Mouse (Mus musculus) heart, adult 8-10 months (tissue): ENCODE data around the gene Abhd8. TPM values are rescaled to one million over a fixed set of nuclear protein-coding genes. Genes with fewer than 3 reads are reported as not detected.

Experiments used
- DNase-seq: peaks from one replicate; pipeline ENCODE4 v3.0.0; 2022; ENCODE audit warnings: low spot score
- total RNA-seq, 4 experiments: library from RNA; stranded (reverse); gene quantifications; 2 replicates each; pipeline ENCODE4 v1.2.4; 2022

The Abhd8 gene
- 10 to 100 TPM; 21.4 to 29.6 (median 24.8) TPM for total RNA-seq

DNA sequence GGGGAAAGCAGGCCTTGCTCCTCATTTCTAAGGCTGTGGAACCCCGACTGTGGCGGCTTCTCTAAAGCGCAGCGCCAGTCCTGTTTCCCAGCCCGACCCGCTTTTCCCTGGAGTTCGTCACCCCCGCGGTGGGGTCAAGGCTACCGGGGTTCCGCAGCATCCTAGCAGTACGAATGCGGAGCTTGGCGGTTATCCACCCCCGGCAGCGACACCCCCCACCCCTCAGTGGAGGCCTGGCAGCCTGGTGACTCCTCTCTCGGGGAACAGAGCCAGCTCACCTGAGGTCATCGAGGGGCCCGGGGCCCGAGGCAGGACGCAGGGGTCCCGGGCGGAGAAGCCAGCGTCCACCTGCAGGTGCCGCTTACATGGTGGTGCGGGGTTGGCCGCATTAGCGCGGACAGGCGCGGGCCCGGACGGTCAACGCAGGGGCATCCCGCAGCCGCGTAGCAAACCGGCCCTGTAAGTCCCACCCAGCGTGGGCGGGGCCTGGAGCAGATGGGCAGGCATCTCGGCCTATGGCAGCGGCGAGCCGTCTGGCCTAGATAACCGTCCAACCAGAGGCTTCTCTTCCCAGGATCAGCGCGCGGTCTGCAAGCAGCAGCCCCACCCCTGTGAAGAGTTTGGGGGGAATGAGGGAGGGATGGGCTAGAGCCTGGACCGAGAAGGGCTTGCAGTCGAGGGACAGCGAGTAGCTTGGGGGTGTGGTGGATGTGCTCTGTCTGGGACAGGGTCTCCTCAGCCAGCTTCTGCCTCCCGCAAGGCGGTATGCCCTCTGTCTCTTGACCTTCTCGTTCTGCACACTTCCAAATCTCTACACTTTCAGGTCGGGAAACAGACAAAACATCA is at the start of gene Abhd8:
Gene Abhd8 (minus strand): TSS at position 468 of the 846 bp plus-strand sequence.
- DNase-seq: peak; percentile 97

GRCm38 (mm10) chr8:71511644-71512043 is 48.2 kb upstream of the Abhd8 start, which contains the start of gene Plvap:
Gene Plvap (minus strand): TSS chr8:71511752.
- no peak for DNase-seq

DNA sequence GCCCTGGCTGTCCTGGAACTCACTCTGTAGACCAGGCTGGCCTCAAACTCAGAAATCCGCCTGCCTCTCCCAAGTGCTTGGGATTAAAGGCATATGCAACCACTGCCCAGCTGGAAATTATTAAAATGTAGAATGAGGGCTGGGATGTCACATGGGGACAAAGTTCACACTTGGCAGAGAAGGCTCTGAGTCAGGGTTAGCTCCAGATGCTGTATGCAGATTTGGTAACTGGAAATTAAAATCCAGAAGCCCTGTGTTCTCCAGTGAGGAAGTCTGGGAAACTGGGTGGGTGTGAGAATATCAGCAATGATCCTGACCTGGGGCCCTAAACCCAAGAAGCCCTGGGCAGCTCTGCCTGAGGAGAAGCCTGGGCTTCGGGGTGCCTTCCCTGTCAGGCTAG is 45.9 kb upstream of the Abhd8 start:
- no peak for DNase-seq

- DNase-seq: peak; percentile 52
These were observed 44.2 kb upstream of the Abhd8 start for GRCm38 (mm10) chr8:71507589-71508104.

DNA sequence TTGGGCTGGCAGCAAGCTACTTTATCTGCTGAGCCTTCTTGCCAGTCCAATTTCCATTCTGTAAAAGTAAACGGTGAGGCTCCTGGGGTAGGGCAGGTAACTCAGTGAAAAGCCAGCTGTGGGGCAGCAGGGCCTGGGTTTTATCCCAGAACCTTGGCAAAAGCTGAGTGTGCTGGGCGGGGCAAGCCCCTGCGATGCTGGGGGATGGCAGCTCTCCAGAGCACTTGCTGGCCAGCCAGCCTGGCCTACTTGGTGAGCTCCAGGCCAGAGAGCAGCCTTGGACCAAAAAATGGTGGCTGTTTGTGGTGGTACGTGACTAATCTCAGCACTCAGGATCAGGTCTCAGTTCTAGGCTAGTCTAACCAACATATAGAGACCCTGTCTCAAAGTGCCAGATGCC is 42.5 kb upstream of the Abhd8 start:
- DNase-seq: no peak

DNA sequence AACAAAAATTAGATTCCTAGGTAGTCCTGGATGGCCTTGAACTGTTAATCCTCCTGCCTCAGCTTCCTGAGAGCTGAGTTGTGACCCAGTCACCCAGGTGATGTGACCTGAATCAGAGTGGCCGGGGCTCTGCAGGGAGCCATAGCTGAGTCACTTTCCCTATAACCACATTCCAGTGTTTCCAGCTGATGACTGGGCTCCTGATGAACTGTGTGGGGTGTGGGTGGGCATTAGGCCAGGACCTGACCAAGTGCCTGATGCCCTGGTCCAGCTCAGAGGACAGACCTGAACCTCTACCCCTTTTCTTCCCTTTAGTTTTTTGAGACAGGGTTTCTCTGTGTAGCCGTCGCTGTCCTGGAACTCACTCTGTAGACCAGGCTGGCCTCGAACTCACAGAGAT is 41.9 kb upstream of the Abhd8 start:
- no peak for DNase-seq

- DNase-seq: no peak
These were observed 40.9 kb upstream of the Abhd8 start for GRCm38 (mm10) chr8:71504349-71504748.

- no peak for DNase-seq
These were observed 35.6 kb upstream of the Abhd8 start for GRCm38 (mm10) chr8:71498816-71499690.

DNA sequence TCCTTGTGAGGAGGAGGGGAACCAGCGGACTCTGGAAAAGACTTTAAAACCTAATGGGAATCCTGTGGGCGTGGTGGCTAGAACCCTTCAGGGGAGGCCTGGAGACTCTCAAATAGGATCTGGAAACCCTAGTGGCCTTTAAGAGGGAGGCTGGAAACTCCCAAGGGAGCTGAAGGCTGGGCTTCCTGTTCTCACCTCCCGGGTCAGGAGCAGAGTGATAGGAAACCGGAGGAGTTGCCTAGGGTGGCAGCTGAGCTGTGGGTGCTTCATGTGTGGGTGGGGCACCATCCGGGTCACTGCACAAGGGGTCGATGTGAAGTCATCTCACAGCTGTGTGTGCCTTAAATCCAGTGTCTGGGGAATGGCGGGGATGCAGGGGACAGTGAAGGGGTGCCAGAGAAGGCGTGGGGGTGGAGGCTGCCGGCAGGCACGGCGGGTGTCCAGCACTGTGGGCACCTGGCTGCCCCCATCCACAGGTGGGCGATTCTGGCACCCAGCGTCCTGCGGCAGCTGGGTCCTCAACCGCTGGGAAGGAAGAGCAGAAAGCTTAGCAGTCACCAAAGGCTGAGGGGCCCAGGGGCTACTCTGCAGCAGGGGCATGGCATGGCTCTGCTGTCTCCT is 34.5 kb upstream of the Abhd8 start:
- peak; percentile 73 for DNase-seq

DNA sequence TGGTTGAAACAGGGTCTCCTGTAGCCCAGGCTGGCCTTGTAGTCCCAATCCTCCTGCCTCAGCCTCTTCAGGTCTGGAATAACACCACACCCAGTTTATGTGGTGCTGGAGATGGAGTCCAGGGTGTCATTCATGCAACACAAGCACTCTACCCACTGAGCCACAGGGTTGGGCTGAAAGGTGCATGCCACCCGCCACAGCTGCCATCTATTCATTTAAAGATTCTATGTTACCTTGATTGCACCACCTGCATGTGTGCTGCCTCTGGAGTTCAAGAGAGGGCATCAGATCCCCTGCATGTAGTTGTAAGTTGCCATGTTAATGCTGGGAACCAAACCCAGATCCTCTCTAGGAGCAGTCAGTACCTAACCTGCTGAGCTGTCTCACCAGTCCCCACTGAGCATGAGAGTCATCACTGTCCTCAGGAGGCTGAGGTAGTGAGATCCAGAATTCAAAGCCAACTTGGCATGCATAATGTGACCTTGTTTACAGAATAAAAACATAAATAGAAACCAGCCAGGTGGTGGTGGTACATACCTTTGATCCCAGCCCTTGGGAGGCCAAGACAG is 33.7 kb upstream of the Abhd8 start:
- no peak for DNase-seq

DNA sequence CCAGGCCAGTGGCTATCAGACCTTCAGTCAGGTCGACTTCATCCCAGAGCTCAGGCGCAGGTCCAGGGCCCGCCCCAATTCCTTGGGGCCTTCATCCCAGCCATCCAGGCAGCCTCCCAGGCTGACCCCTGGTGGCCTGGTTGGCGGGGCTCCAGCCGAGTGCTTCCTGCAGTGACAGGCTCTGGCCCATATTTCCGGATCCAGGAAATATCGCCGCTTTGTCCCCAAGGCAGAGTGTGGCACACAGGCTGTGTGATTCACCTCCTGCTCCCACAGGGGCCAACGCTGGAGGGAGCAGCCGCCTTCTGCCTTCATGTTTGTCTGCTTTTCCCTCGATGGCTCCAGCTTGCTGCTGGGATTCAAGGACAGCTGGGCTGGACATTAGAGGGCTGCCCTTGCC is 33.0 kb upstream of the Abhd8 start:
- peak; percentile 91 for DNase-seq

GRCm38 (mm10) chr8:71495811-71496210 is 32.4 kb upstream of the Abhd8 start:
- no peak for DNase-seq

- DNase-seq: peak; percentile 85
These were observed 31.6 kb upstream of the Abhd8 start for GRCm38 (mm10) chr8:71495039-71495438.

GRCm38 (mm10) chr8:71488454-71488853 is 25.0 kb upstream of the Abhd8 start:
- DNase-seq: peak; percentile 97

DNA sequence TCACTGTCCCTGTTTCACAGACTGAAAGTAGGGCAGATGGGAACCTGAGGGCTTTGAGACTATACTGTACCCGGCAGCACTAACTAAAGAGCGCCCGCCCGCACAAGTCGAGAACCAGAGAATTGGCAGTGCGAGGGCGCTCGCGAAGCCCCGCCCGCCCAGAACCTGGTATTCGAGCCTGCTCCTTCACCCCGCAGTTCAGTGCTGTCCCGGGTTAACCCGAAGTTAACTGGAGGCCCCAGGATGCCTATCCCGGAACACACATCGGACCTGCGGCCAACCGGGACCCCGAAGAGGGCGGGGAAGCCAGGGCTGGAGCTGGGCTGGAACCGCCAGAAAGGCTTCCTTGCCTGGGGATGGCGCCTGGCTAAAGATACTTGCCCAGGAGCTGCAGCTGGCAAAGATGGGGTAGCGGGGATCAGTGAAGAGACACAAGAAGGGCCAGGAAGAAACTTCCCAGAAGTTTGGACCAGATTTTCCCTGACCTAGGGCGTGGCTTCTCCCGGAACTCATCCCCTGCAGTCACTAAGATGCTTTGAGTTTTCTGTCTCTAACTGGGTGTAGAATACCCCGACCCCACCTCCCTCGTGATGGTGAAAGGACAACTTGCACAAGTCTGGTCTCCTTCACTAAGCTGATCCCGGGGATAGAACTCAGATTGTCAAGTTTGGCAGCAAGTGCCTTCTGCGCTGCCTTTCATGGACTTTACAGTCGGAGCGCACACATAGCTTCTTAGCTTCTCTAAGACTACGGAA is 24.4 kb upstream of the Abhd8 start, which contains the start of gene Gtpbp3:
Gene Gtpbp3 (plus strand): TSS at position 413 of the 755 bp plus-strand sequence.
- DNase-seq: peak; percentile 81

DNA sequence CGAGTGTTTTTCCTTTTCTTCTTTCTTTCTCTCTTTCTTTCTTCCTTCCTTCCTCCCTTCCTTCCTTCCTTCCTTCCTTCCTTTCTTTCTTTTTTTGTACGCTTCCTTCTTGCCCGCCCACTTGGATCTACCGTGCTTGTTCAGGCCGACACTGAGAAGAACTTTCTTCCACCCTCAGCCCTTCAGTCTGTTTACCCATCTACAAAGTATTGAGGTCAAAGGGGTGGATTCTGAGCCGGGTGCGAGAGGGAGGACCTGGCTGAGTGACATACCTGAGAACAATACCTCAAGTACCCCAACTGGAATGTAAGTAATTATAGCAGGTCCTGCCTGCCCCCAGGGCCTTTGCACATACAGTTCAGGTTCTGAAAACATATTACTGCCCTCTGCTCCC is 22.7 kb upstream of the Abhd8 start:
- no peak for DNase-seq

DNA sequence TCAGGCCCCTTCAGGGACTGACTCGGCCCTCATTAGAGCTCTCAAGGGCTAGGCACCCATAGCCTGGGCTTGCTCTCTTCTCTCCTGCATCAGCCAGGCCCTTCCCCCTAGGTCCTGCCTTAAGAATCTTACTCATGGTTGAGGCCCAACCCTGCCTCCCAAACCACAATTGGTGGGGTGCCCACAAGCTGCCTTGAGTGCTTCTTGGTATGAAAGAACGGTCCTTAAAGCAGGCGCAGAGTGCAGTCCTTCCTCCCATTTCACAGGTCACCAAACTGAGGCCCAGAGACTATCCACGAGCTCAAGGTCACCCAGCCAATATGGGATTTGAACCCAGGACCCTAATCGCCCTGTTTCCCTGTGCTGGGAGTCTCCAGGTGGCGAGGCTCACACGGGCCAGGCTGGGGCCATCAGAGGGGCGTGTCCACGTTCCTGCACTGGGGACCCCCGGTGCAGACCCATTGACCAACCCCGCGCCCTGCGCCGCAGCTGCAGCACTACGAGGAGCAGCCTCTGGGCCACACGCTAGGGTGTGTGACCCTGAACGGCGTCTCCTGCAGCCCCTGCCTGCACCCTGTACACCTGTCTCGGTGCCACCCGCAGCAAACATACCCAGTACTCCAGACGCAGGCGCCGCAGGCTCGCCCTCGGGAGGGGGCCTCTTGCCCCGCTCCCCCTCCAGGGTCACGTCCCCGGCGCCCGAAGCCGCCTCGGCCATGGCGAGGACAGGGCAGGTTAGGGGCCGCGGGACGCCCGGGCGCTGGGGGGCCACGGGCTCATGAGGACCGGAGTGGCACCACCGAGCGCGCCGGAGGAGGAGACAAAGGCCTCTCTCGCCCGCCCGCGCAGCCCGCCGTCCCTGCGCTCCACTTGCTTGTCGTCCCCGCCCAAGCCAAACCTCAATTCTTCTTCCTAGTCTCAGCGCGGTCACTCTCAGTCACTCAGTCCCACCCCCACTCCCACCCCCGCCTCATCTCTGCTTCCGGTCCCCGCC is 22.0 kb upstream of the Abhd8 start, which contains the start of gene Ano8:
Gene Ano8 (minus strand): TSS at position 822 of the 994 bp plus-strand sequence.
- peak; percentile 84 for DNase-seq

DNA sequence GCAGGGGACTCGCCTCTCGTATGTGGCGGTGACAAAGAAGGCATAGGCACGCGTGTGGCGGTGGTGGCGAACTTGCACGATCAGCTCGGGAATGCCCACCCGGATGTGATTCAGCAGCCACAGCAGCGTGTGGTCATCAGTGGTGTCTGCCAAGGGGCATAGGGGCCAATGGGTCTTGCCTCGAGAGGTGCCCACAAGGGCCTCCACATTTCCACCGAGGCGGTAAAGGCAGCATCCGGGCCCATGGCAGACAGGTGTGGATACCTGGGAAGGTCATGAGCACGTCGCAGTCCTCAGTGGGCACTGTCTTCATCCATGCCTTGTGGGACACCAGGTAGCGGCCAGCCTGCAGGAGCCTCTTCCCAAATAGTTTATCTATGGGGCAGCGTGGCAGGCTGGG is 21.3 kb upstream of the Abhd8 start:
- no peak for DNase-seq

GRCm38 (mm10) chr8:71483932-71484331 is 20.5 kb upstream of the Abhd8 start:
- DNase-seq: no peak
